8 mouse cellular contexts compared by ENCODE assay signal in the genomic region with DNA sequence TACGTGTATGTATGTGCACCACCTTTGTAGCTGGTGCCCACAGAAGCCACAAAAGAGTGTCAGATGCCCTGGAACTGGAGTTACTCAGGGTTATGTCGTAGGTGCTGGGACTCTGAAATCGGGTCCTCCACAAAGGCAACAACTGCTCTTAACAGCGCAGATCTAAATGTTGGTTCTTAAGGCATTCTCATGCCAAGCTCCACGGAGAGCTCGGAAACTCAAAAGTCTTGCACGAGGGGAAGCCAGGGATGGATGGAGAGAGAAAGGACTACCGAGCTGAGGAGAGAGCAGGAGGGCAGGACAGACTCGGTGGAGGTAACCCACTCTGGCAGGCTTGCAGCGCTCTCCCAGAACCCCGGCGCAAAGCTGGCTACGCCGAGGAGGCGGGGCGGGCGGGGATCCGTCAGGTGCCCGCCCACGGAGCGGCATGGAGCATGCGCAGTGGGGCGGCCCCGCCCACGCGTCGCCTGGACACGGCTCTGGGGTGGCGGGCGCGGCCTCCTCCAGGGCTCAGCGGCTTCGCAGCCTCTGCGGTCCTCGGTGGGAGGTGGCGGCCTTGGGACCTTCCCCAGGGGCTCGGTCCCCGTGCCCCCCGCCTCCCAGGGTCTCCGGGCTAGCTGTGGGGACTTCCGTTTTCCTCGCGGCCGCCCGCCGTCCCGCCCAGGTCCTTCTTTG. TPM values are rescaled to one million over a fixed set of nuclear protein-coding genes. Genes with fewer than 3 reads are reported as not detected.
DNase-seq lines count a peak whose midpoint lies in the region; ATAC-seq lines count a peak whose summit lies in the region.

A gene (plus strand): TSS at position 516 of the 675 bp plus-strand sequence.

- H3K36me3 ChIP-seq in embryonic facial prominence, embryonic 14.5 days (ENCODE audit: control insufficient read depth, insufficient read depth, low read length): peaks cover 15% of the 10 kb centered on the region
- H3K36me3 ChIP-seq in kidney, embryonic 14.5 days (ENCODE audit: control insufficient read depth, insufficient read depth, low read length): peaks cover 10% of the 10 kb centered on the region; the same call in 1 of the 2 replicates
- H3K36me3 ChIP-seq in limb, embryonic 15.5 days: peaks cover 21% of the 10 kb centered on the region

- H3K4me3 ChIP-seq in embryonic facial prominence, embryonic 14.5 days (ENCODE audit: low read depth, low read length): peak within 1 kb of the TSS; percentile 98
- H3K4me3 ChIP-seq in kidney, embryonic 14.5 days (ENCODE audit: low read length): peak within 1 kb of the TSS; percentile 77
- H3K4me3 ChIP-seq in limb, embryonic 15.5 days: peak within 1 kb of the TSS; percentile 94

- whole genome bisulfite sequencing in embryonic facial prominence, embryonic 14.5 days: 1% methylated on average over 13 of the region's 47 CpGs
- under 1% methylated on average over 38 of the region's 47 CpGs for WGBS in kidney, embryonic 14.5 days
- under 1% methylated on average over 43 of the region's 47 CpGs for whole genome bisulfite sequencing in limb, embryonic 15.5 days

- H3K4me2 ChIP-seq in embryonic facial prominence, embryonic 14.5 days (ENCODE audit: low read depth, low read length): peak within 1 kb of the TSS; percentile 65
- peak within 1 kb of the TSS; percentile 63 for H3K4me2 ChIP-seq in kidney, embryonic 14.5 days (replicated peaks; ENCODE audit: low read depth, low read length)
- peak within 1 kb of the TSS; percentile 61 for H3K4me2 ChIP-seq in limb, embryonic 15.5 days

- H3K4me1 ChIP-seq in embryonic facial prominence, embryonic 14.5 days (ENCODE audit: control insufficient read depth, insufficient read depth, low read length): peaks cover 5% of the 10 kb centered on the region; the same call in 1 of the 2 replicates
- 0 out of 2 replicates have a peak, but pooled peaks cover 2% of the 10 kb centered on the region for H3K4me1 ChIP-seq in kidney, embryonic 14.5 days (ENCODE audit: control insufficient read depth, insufficient read depth, low read length)
- peaks cover 3% of the 10 kb centered on the region for H3K4me1 ChIP-seq in limb, embryonic 15.5 days

- ATAC-seq in embryonic facial prominence, embryonic 14.5 days (ENCODE audit: low read depth): peak; percentile 98
- peak; percentile 99 for ATAC-seq in kidney, embryonic 14.5 days (ENCODE audit: low FRiP score, low TSS enrichment)
- ATAC-seq in limb, embryonic 15.5 days (ENCODE audit: insufficient number of reproducible peaks, low FRiP score, low TSS enrichment, low read depth): peak; percentile 98

- DNase-seq in 3T3-L1 (ENCODE audit: low read depth, low spot score): peak; percentile 89
- peak; percentile 85 to 94 for DNase-seq in adrenal gland, postnatal 4 days (ENCODE audit: low spot score in 2 of 2)
- peak; percentile 96 for DNase-seq in embryonic facial prominence, embryonic 14.5 days (ENCODE audit: low spot score)
- peak; percentile 92 for DNase-seq in heart, adult 9 months (ENCODE audit: low spot score in 2 of 2)
- DNase-seq in monocyte, adult 2 months (ENCODE audit: low read depth in 1 of 2, low spot score in 2 of 2): peak; percentile 58 to 77
- DNase-seq in spleen, postnatal 36 days (ENCODE audit: low spot score in 2 of 2): peak; percentile 90 to 91

- peak within 1 kb of the TSS; percentile 77 for H3K27ac ChIP-seq in embryonic facial prominence, embryonic 14.5 days (replicated peaks; ENCODE audit: low read depth, low read length)
- peak within 1 kb of the TSS; percentile 59; the same call in 1 of the 2 replicates for H3K27ac ChIP-seq in kidney, embryonic 14.5 days (ENCODE audit: low read depth, low read length)
- H3K27ac ChIP-seq in limb, embryonic 15.5 days: peak within 1 kb of the TSS; percentile 87

- no peaks in the 10 kb centered on the region for H3K27me3 ChIP-seq in embryonic facial prominence, embryonic 14.5 days (replicated peaks; ENCODE audit: control insufficient read depth, insufficient read depth, low read length)
- H3K27me3 ChIP-seq in kidney, embryonic 14.5 days (ENCODE audit: control insufficient read depth, insufficient read depth, low read length): no peaks in the 10 kb centered on the region
- H3K27me3 ChIP-seq in limb, embryonic 15.5 days: no peaks in the 10 kb centered on the region

- peak within 1 kb of the TSS; percentile 94 for H3K9ac ChIP-seq in embryonic facial prominence, embryonic 14.5 days (ENCODE audit: low read depth, low read length)
- peak within 1 kb of the TSS; percentile 85 for H3K9ac ChIP-seq in kidney, embryonic 14.5 days (ENCODE audit: low read depth, low read length)
- peak within 1 kb of the TSS; percentile 87 for H3K9ac ChIP-seq in limb, embryonic 15.5 days

- no peaks in the 10 kb centered on the region for H3K9me3 ChIP-seq in embryonic facial prominence, embryonic 14.5 days (ENCODE audit: control insufficient read depth, low read length)
- no peaks in the 10 kb centered on the region for H3K9me3 ChIP-seq in kidney, embryonic 14.5 days (ENCODE audit: control insufficient read depth, low read length)
- H3K9me3 ChIP-seq in limb, embryonic 15.5 days: no peaks in the 10 kb centered on the region

RNA-seq across cellular contexts. Expression of the gene that starts here (rescaled TPM):
- total RNA-seq in adrenal gland, postnatal 4 days (2021): 10 to 100 TPM; 14.6 to 19.4 TPM
- polyA plus RNA-seq in embryonic facial prominence, embryonic 14.5 days (2014; fragmentation: Nextera tagmentation; extraction: Ambion mirVana): 9.4 and 13.3 TPM in 2 replicates
- polyA plus RNA-seq in kidney, embryonic 14.5 days (2014; fragmentation: Nextera tagmentation; extraction: Ambion mirVana): 13.8 and 18.3 TPM in 2 replicates
- 6.5 and 8.2 TPM in 2 replicates for polyA plus RNA-seq in limb, embryonic 15.5 days (2015; fragmentation: Nextera tagmentation; extraction: Ambion mirVana)

Comparison
In these comparisons a context has a peak if more than half of its experiments do, and no peak if none do; other contexts are left out.
1. Peak in every context shown above with its lines: DNase-seq, ATAC-seq, H3K4me3 ChIP-seq and H3K27ac ChIP-seq.